Mouse (Mus musculus): ENCODE results near the gene Tardbp. TPM values are rescaled to one million over a fixed set of nuclear protein-coding genes. Genes with fewer than 3 reads are reported as not detected.

Tardbp gene
- polyA plus RNA-seq, 1 experiment = 198 TPM

DNA sequence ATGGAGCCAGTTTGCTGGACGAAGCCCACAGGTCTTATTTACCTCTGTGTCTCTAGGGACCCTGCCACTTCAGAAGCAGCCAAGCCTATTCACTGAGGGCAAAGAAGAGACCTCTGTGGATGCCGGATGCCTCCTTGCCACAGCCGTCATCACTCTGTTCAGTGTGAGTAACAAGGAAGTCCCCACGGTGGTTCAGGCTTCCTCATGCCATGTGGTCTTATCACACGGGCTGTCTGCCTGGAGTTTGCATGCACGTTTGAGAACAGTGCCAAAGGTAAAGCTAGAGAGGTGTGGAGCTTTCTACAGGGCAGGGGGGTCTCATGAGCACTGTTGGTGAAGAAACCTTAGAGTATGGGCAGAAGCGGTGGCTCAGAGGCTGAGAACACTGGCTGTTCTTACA is 53.6 kb downstream of the Tardbp start:
- Histone ChIP-seq H3ac (ENCODE audit: control insufficient read depth, insufficient read length, low read depth) (no peak overlapping the region), H3K27me3 (ENCODE audit: control insufficient read depth, insufficient read depth, insufficient read length) (no peaks in the 10 kb centered on the region), H3K79me3 (ENCODE audit: low read depth) (no peaks in the 10 kb centered on the region), H3K4me3 (ENCODE audit: insufficient read depth, poor library complexity, severe bottlenecking) (no peak overlapping the region), H3K79me2 (ENCODE audit: control insufficient read depth, insufficient read depth) (no peaks in the 10 kb centered on the region), H3K36me3 (ENCODE audit: control insufficient read depth, insufficient read depth) (peaks cover 86% of the 10 kb centered on the region)
- TF ChIP-seq USF1 (IDR thresholded peaks at IDR 0.05; ENCODE audit: low read depth) = no peak
- no peak for TF ChIP-seq MYOG (IDR thresholded peaks at IDR 0.05; ENCODE audit: control insufficient read depth, extremely low read depth, insufficient read length)
- TF ChIP-seq MYOD1 (IDR thresholded peaks at IDR 0.05; ENCODE audit: control insufficient read depth, insufficient read length, low read depth) = no peak

DNA sequence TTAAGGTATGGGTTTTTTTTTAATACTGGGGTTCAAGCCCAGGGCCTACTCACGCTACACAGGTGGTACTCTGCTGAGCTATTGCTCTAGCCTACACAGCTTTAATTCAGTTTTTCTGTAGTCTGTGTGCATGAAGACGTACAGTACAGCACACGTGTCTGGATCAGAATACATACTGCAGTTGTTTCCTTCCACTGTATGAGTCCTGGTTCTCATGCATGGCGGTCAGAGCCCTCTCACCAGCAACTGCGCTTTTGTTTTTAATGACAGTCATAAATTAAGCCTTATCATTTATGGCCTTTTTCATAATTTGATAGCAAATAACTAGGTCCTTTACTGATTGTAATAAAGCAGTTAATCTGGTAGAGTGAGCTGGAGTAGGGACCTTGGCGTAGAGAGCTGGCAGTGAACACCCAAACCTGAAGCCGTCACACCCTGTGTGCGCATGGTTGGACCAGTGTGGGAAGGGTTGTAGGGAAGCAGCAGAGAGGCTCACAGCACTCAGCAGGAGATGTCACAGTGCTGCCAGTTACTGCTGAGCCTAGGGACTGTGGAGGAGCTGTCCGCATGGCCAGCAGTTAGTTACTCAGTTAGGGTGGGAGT is 56.0 kb downstream of the Tardbp start:
- Histone ChIP-seq H3K36me3 (ENCODE audit: control insufficient read depth, insufficient read depth) (peaks cover 79% of the 10 kb centered on the region), H3K79me3 (ENCODE audit: low read depth) (no peaks in the 10 kb centered on the region), H3ac (ENCODE audit: control insufficient read depth, insufficient read length, low read depth) (no peak overlapping the region), H3K4me3 (ENCODE audit: insufficient read depth, poor library complexity, severe bottlenecking) (no peak overlapping the region), H3K27me3 (ENCODE audit: control insufficient read depth, insufficient read depth, insufficient read length) (no peaks in the 10 kb centered on the region), H3K79me2 (ENCODE audit: control insufficient read depth, insufficient read depth) (no peaks in the 10 kb centered on the region)
- TF ChIP-seq USF1 (IDR thresholded peaks at IDR 0.05; ENCODE audit: low read depth) (no peak), CTCF (IDR thresholded peaks at IDR 0.05; ENCODE audit: control insufficient read depth, insufficient read depth, insufficient read length) (no peak), FOSL1 (IDR thresholded peaks at IDR 0.05; ENCODE audit: insufficient read depth, low read length, poor library complexity, severe bottlenecking) (no peak), MAX (IDR thresholded peaks at IDR 0.05) (no peak), MYOG (IDR thresholded peaks at IDR 0.05; ENCODE audit: control insufficient read depth, extremely low read depth, insufficient read length) (no peak), MYOD1 (IDR thresholded peaks at IDR 0.05; ENCODE audit: control insufficient read depth, insufficient read length, low read depth) (no peak), CEBPB (IDR thresholded peaks at IDR 0.05; ENCODE audit: low read depth) (no peak)

DNA sequence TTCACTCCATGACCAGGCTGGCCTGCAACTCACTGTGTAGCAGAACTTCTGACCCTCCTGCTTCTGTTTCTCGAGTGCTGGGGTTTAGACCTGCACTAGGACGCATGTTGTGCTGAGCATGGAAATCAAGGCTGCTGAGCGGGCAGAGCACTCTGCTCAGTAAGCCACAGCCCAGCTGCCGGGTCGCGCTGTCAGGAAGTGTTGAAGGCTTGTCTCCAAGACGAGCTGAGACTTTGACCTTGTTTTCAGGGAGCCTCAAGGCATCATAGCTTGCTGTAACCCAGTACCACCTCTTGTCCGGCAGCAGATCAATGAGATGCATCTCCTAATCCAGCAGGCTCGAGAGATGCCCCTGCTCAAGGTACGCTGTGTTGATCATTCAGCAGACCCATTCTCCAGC is 56.7 kb downstream of the Tardbp start:
- TF ChIP-seq MAX (IDR thresholded peaks at IDR 0.05) (no peak), MYOG (IDR thresholded peaks at IDR 0.05; ENCODE audit: control insufficient read depth, extremely low read depth, insufficient read length) (no peak), CEBPB (IDR thresholded peaks at IDR 0.05; ENCODE audit: low read depth) (no peak), USF1 (IDR thresholded peaks at IDR 0.05; ENCODE audit: low read depth) (no peak), MYOD1 (IDR thresholded peaks at IDR 0.05; ENCODE audit: control insufficient read depth, insufficient read length, low read depth) (no peak), FOSL1 (IDR thresholded peaks at IDR 0.05; ENCODE audit: insufficient read depth, low read length, poor library complexity, severe bottlenecking) (no peak), CTCF (IDR thresholded peaks at IDR 0.05; ENCODE audit: control insufficient read depth, insufficient read depth, insufficient read length) (no peak)
- Histone ChIP-seq H3ac (ENCODE audit: control insufficient read depth, insufficient read length, low read depth) (no peak overlapping the region), H3K36me3 (ENCODE audit: control insufficient read depth, insufficient read depth) (peaks cover 79% of the 10 kb centered on the region), H3K79me3 (ENCODE audit: low read depth) (no peaks in the 10 kb centered on the region), H3K79me2 (ENCODE audit: control insufficient read depth, insufficient read depth) (no peaks in the 10 kb centered on the region), H3K27me3 (ENCODE audit: control insufficient read depth, insufficient read depth, insufficient read length) (no peaks in the 10 kb centered on the region), H3K4me3 (ENCODE audit: insufficient read depth, poor library complexity, severe bottlenecking) (no peak overlapping the region)

DNA sequence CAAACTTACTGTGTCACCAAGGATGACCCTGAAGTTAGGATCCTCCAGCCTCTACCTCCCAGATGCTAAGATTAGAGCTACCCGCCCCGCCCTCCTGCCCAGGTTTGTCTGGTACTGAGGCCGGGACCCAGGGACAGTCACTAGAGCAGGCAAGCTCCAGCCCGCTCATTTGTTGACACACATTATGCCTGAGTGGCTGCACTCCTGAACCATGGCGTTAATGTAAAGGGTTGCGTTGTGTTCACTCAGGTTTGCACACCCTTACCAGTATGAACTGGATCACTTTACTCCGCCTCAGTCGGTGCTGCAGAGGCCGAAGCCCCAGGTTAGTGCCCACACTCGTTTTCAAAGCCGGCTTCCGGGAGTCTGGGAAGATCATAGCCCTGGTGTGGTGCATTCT is 63.2 kb downstream of the Tardbp start:
- TF ChIP-seq CTCF (IDR thresholded peaks at IDR 0.05; ENCODE audit: control insufficient read depth, insufficient read depth, insufficient read length) = no peak
- TF ChIP-seq CEBPB (IDR thresholded peaks at IDR 0.05; ENCODE audit: low read depth) = no peak
- TF ChIP-seq USF1 (IDR thresholded peaks at IDR 0.05; ENCODE audit: low read depth) = no peak
- no peak for TF ChIP-seq MAX (IDR thresholded peaks at IDR 0.05)
- no peak for TF ChIP-seq MYOG (IDR thresholded peaks at IDR 0.05; ENCODE audit: control insufficient read depth, extremely low read depth, insufficient read length)
- no peak for TF ChIP-seq MYOD1 (IDR thresholded peaks at IDR 0.05; ENCODE audit: control insufficient read depth, insufficient read length, low read depth)
- no peak for TF ChIP-seq FOSL1 (IDR thresholded peaks at IDR 0.05; ENCODE audit: insufficient read depth, low read length, poor library complexity, severe bottlenecking)
- H3ac ChIP-seq (ENCODE audit: control insufficient read depth, insufficient read length, low read depth) = no peak overlapping the region
- no peaks in the 10 kb centered on the region for H3K27me3 ChIP-seq (ENCODE audit: control insufficient read depth, insufficient read depth, insufficient read length)
- H3K4me3 ChIP-seq (ENCODE audit: insufficient read depth, poor library complexity, severe bottlenecking) = no peak overlapping the region
- H3K36me3 ChIP-seq (ENCODE audit: control insufficient read depth, insufficient read depth) = peaks cover 74% of the 10 kb centered on the region
- peaks cover 23% of the 10 kb centered on the region for H3K79me2 ChIP-seq (ENCODE audit: control insufficient read depth, insufficient read depth)
- H3K79me3 ChIP-seq (ENCODE audit: low read depth) = peaks cover 8% of the 10 kb centered on the region

DNA sequence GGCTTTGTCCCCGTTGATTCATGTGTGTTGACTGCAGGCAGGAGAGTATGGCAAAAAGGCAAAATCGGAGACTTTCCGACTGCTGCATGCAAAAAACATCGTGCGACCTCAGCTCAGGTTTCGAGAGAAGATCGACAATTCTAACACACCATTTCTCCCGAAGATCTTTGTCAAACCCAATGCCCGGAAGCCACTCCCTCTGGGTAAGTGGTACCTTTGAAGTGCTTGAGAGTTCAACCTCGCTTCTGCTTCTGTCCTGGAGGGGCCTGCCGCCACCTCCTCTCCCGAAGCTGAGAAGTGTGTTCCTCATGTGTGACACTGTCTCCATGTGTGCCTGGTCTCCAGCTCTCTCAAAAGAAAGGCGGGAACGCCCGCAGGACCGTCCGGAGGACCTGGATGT is 64.1 kb downstream of the Tardbp start:
- Histone ChIP-seq H3K4me3 (ENCODE audit: insufficient read depth, poor library complexity, severe bottlenecking) (no peak overlapping the region), H3K79me3 (ENCODE audit: low read depth) (peaks cover 8% of the 10 kb centered on the region), H3K27me3 (ENCODE audit: control insufficient read depth, insufficient read depth, insufficient read length) (no peaks in the 10 kb centered on the region), H3K79me2 (ENCODE audit: control insufficient read depth, insufficient read depth) (peaks cover 24% of the 10 kb centered on the region), H3K36me3 (ENCODE audit: control insufficient read depth, insufficient read depth) (peaks cover 69% of the 10 kb centered on the region), H3ac (ENCODE audit: control insufficient read depth, insufficient read length, low read depth) (no peak overlapping the region)
- TF ChIP-seq CEBPB (IDR thresholded peaks at IDR 0.05; ENCODE audit: low read depth) = no peak
- no peak for TF ChIP-seq CTCF (IDR thresholded peaks at IDR 0.05; ENCODE audit: control insufficient read depth, insufficient read depth, insufficient read length)
- no peak for TF ChIP-seq FOSL1 (IDR thresholded peaks at IDR 0.05; ENCODE audit: insufficient read depth, low read length, poor library complexity, severe bottlenecking)
- TF ChIP-seq USF1 (IDR thresholded peaks at IDR 0.05; ENCODE audit: low read depth) = no peak
- TF ChIP-seq MYOG (IDR thresholded peaks at IDR 0.05; ENCODE audit: control insufficient read depth, extremely low read depth, insufficient read length) = no peak
- no peak for TF ChIP-seq MYOD1 (IDR thresholded peaks at IDR 0.05; ENCODE audit: control insufficient read depth, insufficient read length, low read depth)
- TF ChIP-seq MAX (IDR thresholded peaks at IDR 0.05) = no peak

Other genes with a start within 250 kb of the Tardbp start
- 19.7 TPM for gene Ubiad1, start 182.2 kb downstream of the Tardbp start, polyA plus RNA-seq (2012; fragmentation: generic; extraction: Trizol)
- 20.0 TPM for gene Mtor, start 178.4 kb downstream of the Tardbp start, polyA plus RNA-seq (2012; fragmentation: generic; extraction: Trizol)
- 0.04 TPM for gene Angptl7, start 126.6 kb downstream of the Tardbp start, polyA plus RNA-seq (2012; fragmentation: generic; extraction: Trizol)
- 53.7 TPM for gene Exosc10, start 68.6 kb downstream of the Tardbp start, polyA plus RNA-seq (2012; fragmentation: generic; extraction: Trizol)
- 282 TPM for gene Srm, start 35.5 kb downstream of the Tardbp start, polyA plus RNA-seq (2012; fragmentation: generic; extraction: Trizol)
- gene Masp2, start 24.5 kb downstream of the Tardbp start, polyA plus RNA-seq (2012; fragmentation: generic; extraction: Trizol) = 0.36 TPM
- not detected for gene Gm572, start 16.3 kb upstream of the Tardbp start, polyA plus RNA-seq (2012; fragmentation: generic; extraction: Trizol)
- gene Casz1, start 177.4 kb upstream of the Tardbp start, polyA plus RNA-seq (2012; fragmentation: generic; extraction: Trizol) = 0.07 TPM

Data from C2C12 (cell line).